Mouse (Mus musculus) urinary bladder, adult 2 months (tissue): ENCODE measurements around the gene Atrn. TPM values are rescaled to one million over a fixed set of nuclear protein-coding genes. Genes with fewer than 3 reads are reported as not detected.

Experiments
- DNase-seq: peaks from one replicate; pipeline ENCODE4 v3.0.0; 2022; ENCODE audit warnings: low spot score
- polyA plus RNA-seq: library from polyadenylated mRNA; depleted of rRNA; stranded (reverse); fragments of >200 nt; gene quantifications from 2 replicates; pipeline ENCODE4 v1.2.3, GENCODE M21; 2012; rRNA removed

Atrn gene
- 94.2 and 104 TPM in 2 replicates for polyA plus RNA-seq

GRCm38 (mm10) chr2:130905751-130906583 is at the start of gene Atrn, which contains the start of gene 4930402H24Rik:
Atrn (plus strand) TSS chr2:130906495.
4930402H24Rik (minus strand) TSS chr2:130906406.
- DNase-seq, result peak; percentile 90

DNA sequence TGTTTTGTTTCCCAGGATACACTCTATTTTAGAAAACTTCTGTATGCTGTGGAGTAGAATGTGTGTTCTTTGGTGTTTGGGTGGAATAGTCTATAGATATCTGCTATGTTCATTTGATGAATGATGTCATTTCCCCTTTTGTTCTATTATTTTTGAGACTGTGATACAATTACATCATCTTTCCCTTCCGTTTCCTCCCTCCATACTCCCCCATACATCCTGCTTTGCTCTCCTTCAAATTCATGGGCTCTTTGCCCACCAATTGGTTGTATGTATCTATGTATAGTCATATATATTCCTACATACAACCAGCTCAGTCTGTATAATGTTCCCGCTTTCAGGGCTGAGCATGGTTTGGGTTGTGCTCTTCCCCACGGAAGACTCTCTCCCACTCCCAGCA is 44.2 kb upstream of the Atrn start:
- DNase-seq, result no peak

DNA sequence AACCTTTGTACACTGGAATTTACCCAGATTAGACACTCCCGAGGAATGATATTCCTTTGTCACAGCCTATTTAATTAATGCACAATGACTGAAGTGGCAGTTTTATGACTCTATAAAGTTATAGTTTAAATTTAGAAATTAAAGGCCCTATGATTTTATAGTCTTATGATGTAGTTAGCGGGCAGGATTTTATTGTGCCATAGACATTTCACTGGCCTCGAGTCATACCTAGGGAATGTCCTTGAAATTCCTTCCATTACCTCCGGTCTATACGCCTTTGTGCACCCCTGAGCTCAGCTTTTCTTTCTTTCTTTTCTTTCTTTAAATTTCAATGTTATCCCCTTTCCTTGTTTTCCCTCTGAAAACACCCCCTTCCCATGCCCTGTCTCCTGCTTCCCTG is 35.4 kb upstream of the Atrn start:
- no peak for DNase-seq

GRCm38 (mm10) chr2:130877376-130877775 is 28.9 kb upstream of the Atrn start:
- DNase-seq, result no peak

DNA sequence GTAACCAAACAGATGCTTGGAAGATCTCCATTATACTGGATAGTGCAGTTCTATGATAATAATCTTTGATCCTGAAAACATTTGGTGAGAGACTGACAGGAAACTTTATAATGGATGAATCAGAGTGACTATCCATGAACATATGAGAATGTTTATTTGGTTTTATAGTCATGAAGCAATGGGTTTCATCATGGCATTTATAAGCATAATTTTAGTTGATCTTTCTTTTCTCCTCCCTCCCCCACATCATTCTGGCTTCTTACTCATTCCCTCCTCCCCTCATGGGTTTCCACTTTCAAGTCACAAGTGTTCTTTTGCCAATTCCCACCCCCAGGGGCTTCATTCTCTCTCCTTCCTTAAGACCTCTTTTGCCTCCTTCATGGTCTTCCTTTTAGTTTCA is 19.3 kb upstream of the Atrn start:
- DNase-seq, result no peak

DNA sequence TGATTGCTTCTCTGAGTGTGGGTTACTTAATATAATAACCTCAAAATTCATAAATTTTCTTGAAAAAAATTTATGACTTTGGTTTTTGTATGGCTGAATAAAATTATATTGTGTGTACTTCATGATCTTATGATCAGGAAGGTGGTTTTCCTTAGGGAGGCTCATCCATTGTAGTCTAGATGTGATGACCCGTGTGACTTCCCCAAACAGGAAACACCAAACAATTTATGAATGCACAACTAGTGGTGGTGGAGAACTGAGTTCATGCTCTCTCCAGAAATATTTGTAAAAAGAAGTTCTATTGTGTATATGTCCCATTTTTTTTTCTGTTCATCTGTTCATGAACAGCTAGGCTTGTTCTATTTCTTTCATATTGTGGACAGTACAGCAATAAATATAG is 18.8 kb upstream of the Atrn start:
- no peak for DNase-seq

DNA sequence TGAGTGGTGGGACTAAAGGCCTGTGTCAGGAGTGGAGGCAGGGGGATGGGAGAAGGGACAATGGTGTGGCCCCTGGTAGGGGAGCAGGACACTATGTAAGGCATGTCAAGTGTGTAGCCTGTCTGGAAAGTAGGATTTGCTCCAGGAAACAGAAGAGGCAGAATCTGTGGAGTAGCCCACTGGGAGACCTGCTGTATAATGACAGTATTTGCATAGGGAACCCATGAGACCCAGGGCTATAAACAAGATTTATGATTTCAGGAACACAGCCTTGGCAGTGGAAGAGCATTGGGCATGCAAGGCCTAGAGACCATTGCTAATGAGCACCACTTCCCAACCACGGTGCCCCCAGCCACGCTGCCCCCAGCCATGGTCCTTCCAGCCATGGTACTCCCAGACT is 9.4 kb upstream of the Atrn start:
- no peak for DNase-seq

DNA sequence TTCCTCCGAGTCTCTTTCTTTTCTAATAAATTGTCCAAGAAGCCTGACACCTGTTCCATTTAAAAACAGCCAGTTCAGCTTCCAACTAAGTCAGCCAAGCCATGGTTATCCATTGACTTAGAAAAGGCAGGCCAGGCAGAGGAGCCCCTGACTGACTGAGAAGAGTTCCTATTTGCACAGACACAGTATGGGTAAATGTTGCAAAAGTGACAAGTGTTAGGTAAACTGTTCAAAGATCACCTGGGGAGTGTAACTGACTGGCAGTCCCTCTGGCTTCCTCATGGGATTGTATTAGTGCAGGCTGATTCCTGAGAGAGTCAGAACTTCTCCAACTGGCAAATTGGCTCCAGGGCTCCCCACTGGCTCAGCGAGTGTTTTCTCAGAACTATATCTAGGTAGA is 8.4 kb upstream of the Atrn start:
- no peak for DNase-seq

DNA sequence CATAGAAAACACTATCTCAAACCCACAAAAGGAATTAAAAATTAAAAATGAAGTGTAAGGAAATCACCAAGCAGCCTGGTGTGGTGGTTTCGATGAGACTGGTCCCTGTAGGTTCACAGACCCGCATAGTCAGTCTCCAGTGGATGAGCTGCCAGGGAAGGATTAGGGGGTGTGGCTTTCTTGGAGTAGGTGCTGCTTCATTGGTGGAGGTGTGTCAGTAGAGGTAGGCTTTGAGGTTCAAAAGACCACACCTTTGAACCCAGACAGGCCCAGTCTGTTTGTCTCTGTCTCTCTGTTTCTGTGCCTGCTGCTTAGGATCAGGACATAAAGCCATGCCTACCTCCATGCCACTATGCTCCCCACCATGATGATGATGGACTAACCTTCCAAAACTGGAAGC is 7.5 kb upstream of the Atrn start:
- DNase-seq, result no peak

DNA sequence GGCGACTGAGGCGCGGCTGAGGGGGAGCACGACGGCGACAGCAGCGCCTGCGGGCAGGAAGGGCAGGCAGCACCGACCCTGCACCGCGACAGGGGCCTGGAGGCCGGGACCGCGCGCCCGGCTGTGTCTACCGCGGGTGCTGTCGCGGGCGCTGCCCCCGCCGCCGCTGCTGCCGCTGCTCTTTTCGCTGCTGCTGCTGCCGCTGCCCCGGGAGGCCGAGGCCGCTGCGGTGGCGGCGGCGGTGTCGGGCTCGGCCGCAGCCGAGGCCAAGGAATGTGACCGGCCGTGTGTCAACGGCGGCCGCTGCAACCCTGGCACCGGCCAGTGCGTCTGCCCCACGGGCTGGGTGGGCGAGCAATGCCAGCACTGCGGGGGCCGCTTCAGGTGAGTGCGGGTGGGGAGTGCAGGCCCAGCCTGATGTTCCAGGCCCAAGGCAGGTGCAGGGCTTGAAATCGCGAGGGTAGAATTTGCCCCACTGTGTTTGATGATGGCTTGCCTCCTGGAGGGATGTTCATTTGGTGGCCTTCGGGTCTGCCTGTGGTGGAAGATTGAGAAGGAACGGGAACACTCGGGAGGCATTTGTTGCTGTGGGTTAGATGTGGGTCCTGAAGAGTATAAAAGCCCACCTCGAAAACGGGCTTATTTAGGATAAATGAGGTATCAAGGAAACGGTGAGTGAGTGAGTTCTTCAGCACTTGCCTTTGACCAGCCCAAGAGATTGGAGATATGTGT is 455 bp downstream of the Atrn start:
- no peak for DNase-seq

DNA sequence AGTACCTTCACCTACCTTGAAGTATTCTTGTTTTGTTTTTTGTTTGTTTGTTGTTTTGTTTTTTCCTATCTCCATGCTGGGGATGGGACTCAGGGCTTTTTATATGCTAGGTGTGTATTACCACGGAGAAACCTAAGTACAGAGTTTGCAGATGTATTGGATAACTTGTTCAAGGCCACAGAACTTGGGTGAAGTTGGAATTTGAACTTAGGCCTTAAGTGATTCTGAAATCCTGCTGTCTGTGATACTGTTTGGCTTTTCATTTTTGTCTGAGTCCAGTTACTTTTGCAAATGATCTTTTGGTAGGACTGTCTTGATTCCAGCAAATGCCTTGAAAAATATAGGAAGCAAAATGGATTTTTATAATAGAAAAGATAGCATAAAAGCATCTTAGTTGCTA is 5.4 kb downstream of the Atrn start:
- DNase-seq, result no peak

- DNase-seq, result no peak
Measured at GRCm38 (mm10) chr2:130914873-130915272, 8.6 kb downstream of the Atrn start.

GRCm38 (mm10) chr2:130916521-130917147 is 10.3 kb downstream of the Atrn start:
- no peak for DNase-seq

DNA sequence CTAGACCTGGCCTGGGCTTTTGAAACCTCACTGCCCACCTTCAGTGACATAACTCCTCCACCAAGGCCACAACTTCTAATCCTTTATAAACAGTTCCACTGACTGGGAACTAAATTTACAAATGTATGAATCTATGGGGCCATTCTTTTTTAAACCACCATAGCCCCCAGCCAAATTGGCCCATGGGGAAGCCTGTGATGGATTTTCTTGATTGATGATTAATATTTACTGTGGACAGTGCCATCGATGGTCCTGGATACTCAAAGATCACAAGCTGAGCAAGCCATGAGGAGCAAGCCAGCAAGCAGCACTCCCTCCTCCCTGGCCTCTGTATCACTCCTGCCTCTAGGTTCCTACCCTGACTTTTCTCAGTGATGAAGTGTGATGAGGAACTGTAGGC is 11.4 kb downstream of the Atrn start:
- DNase-seq, result no peak

GRCm38 (mm10) chr2:130919062-130919593 is 12.8 kb downstream of the Atrn start:
- DNase-seq, result no peak

GRCm38 (mm10) chr2:130924950-130925349 is 18.7 kb downstream of the Atrn start:
- DNase-seq, result peak; percentile 24

- DNase-seq, result no peak
Measured at GRCm38 (mm10) chr2:130928031-130928430, 21.7 kb downstream of the Atrn start.

DNA sequence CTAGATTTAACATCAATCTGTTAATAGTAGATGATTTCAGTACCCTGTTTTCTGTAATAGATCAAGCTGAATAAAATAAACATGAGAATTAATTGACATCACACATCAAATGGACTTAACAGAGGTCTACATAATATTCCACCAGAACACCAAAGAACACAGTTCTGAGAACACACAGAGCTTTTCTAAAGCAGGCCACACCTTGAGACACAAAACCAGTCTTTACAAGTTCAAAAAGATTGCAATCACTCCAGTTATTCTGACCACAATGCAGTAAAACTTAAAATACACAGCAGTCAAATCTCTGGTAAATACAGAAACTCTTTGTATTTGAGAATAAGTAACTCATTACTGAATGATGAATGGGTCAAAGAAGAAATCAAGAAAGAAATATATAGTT is 22.2 kb downstream of the Atrn start:
- DNase-seq, result no peak

DNA sequence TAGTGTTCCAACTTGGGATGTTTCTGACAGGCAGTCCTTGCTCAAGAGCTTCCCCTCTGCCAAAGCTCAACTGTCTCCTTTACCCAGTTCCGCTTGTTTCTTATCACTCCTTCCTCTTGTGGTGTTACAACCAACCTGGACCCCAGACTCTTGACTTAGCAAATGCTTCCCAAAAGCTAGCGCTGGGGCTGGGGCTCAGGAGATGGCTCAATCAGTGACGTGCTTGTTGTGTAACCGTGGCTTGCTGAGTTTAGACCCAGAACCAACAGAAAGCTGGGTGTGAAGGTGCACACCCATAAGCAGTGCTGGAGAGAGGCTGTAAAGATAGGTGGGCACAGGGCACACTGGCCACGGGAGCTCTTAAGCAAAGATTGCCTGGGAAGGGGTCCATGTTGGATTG is 23.7 kb downstream of the Atrn start:
- no peak for DNase-seq

DNA sequence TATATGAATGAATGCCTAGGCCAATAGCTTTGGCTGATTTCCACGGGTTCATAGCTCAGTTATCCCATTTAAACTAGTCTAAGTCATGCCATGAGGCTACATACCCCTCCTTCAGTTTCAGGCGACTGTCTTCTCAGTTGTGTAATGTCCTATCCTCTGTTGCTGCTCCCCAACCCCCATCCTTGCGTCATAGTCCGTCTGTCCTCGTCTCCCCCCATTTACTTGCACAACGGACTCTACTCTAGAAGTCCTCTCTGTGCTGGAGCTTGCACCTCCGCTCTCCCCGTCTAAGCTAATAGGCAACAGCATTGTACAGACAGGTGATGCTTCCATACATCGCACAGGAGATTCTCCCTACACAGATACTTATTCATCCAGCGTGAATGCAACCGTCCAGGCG is 26.6 kb downstream of the Atrn start:
- DNase-seq, result no peak

DNA sequence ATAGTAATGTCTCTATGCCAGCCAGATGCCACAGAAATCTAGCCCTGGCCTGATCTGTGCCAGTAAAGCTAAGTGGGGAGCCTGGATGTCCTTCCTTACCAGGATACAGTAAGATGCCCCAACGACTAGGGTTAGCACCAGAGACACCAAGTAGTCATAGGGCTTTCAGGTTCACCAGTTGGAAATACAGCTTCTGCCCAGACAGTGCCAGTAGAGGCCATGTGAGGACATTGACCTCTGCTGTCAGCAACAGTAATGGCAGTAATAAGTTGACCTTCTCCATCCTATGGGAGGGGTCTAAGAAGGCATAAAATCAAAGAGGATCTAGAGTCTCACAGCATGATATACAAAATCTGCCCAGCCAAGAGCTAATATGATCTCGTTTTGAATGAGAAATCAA is 43.5 kb downstream of the Atrn start:
- no peak for DNase-seq

- DNase-seq, result peak; percentile 60
Measured at GRCm38 (mm10) chr2:130950548-130950947, 44.3 kb downstream of the Atrn start.
